Mouse (Mus musculus): ENCODE results near the gene Scgb3a1. TPM values are rescaled to one million over a fixed set of nuclear protein-coding genes. Genes with fewer than 3 reads are reported as not detected.

Scgb3a1 gene
- polyA plus RNA-seq, 1 experiment from 2014 or later = not detected

GRCm38 (mm10) chr11:49645677-49646076 lies 17.7 kb upstream of the Scgb3a1 start:
- 44% methylated on average over 8 of the region's 8 CpGs for WGBS (ENCODE audit: insufficient replicate concordance)
- Histone ChIP-seq H3K4me1 (peaks cover 11% of the 10 kb centered on the region), H3K4me3 (no peak overlapping the region), H3K4me2 (no peak overlapping the region), H3K27me3 (replicated peaks) (peaks cover 5% of the 10 kb centered on the region; the same call in 1 of the 2 replicates), H3K9me3 (replicated peaks) (no peaks in the 10 kb centered on the region), H3K9ac (no peak overlapping the region), H3K36me3 (no peaks in the 10 kb centered on the region), H3K27ac (no peak overlapping the region)
- ATAC-seq = no peak

DNA sequence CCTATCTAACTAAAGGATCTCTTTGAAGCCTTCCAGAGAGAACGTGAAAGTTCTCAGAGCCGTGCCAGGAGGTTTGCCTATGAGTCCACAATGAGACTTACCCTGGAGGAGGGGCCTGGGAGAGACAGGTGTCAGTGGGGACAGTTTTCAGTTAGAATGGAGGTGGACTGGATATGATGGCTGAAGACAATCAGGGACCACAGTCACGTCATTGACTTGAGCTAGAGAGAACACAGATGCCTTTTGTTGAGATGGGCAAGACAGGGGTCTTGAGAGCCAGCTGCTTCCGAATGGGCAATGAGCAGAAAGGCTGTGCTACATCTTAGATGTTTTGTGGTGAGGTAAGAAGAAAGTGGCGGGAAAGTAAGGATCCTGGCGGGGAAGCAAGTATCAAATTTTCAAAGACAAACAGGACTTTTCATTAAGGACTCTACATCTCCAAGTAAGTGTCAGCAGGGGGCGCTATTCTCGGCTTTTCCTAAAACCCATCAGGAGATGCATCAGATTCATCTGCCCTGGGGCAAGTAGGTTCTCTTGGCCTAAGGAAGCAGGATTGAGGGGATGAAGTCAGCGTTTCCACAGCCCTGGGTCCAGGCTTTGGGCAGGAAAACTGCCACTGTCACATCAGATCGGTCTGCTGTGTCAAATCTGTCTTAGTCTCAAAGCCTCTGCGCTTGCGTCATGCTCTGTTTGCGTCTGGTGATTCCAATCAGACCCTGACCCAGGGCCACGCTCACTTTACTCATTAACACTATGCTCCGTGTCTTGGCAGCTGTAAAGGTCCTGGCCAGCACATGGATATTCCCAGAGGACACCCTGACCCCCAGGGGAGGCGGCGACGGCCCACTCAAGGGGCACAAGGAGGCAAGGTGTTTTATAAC lies 13.1 kb upstream of the Scgb3a1 start:
- 0 out of 2 replicates have a peak, but pooled peaks have one; percentile 1 for ATAC-seq
- peak overlapping the region; percentile 58 for H3K4me2 ChIP-seq
- peak overlapping the region; percentile 45; the same call in 1 of the 2 replicates for H3K9ac ChIP-seq
- H3K36me3 ChIP-seq = no peaks in the 10 kb centered on the region
- H3K9me3 ChIP-seq (replicated peaks) = no peaks in the 10 kb centered on the region
- H3K27ac ChIP-seq = peak overlapping the region; percentile 90
- no peak overlapping the region for H3K4me3 ChIP-seq
- WGBS (ENCODE audit: insufficient replicate concordance) = 55% methylated on average over 18 of the region's 18 CpGs
- no peaks in the 10 kb centered on the region for H3K27me3 ChIP-seq (replicated peaks)
- peaks cover 40% of the 10 kb centered on the region for H3K4me1 ChIP-seq

GRCm38 (mm10) chr11:49650994-49651761 lies 12.2 kb upstream of the Scgb3a1 start:
- Histone ChIP-seq H3K4me2 (peak overlapping the region; percentile 58), H3K4me3 (peak overlapping the region; percentile 10; the same call in 1 of the 2 replicates), H3K9me3 (replicated peaks) (no peaks in the 10 kb centered on the region), H3K36me3 (no peaks in the 10 kb centered on the region), H3K9ac (peak overlapping the region; percentile 45), H3K27ac (peak overlapping the region; percentile 90), H3K27me3 (replicated peaks) (no peaks in the 10 kb centered on the region), H3K4me1 (peaks cover 40% of the 10 kb centered on the region)
- WGBS (ENCODE audit: insufficient replicate concordance) = 44% methylated on average over 16 of the region's 16 CpGs
- ATAC-seq = peak; percentile 89

- Histone ChIP-seq H3K9ac (peak overlapping the region; percentile 29), H3K27ac (peak overlapping the region; percentile 90), H3K9me3 (replicated peaks) (no peaks in the 10 kb centered on the region), H3K36me3 (no peaks in the 10 kb centered on the region), H3K4me2 (peak overlapping the region; percentile 58), H3K4me1 (peaks cover 40% of the 10 kb centered on the region), H3K27me3 (replicated peaks) (no peaks in the 10 kb centered on the region), H3K4me3 (peak overlapping the region; percentile 2; the same call in 1 of the 2 replicates)
- WGBS (ENCODE audit: insufficient replicate concordance) = 50% methylated on average over 10 of the region's 10 CpGs
- peak; percentile 54 for ATAC-seq
Observed at GRCm38 (mm10) chr11:49651762-49652322, 11.6 kb upstream of the Scgb3a1 start.

GRCm38 (mm10) chr11:49652401-49653078 lies 10.9 kb upstream of the Scgb3a1 start:
- ATAC-seq = peak; percentile 39; the same call in 1 of the 2 replicates
- H3K27ac ChIP-seq = peak overlapping the region; percentile 90
- peak overlapping the region; percentile 8; the same call in 1 of the 2 replicates for H3K4me3 ChIP-seq
- WGBS (ENCODE audit: insufficient replicate concordance) = 20% methylated on average over 19 of the region's 19 CpGs
- H3K9me3 ChIP-seq (replicated peaks) = no peaks in the 10 kb centered on the region
- peak overlapping the region; percentile 58 for H3K4me2 ChIP-seq
- peaks cover 40% of the 10 kb centered on the region for H3K4me1 ChIP-seq
- no peaks in the 10 kb centered on the region for H3K36me3 ChIP-seq
- no peaks in the 10 kb centered on the region for H3K27me3 ChIP-seq (replicated peaks)
- peak overlapping the region; percentile 24; the same call in 1 of the 2 replicates for H3K9ac ChIP-seq

DNA sequence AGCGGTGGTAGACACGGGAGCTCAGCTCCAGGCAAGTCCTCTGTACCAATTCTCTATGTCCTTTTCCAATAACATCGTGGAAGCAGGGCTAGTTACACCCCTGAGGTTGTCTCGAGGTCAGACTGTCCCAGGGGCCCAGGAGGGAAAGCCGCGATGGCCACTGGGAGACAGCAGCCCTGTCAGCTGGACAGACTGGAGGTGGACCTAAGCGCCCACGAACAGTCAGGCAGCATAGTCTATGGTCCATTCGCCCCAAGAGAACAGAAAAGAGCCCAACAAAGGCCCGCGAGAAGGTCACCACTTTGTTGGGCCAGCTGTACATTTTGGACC lies 10.4 kb upstream of the Scgb3a1 start:
- H3K4me3 ChIP-seq = peak overlapping the region; percentile 8; the same call in 1 of the 2 replicates
- 37% methylated on average over 11 of the region's 11 CpGs for WGBS (ENCODE audit: insufficient replicate concordance)
- H3K4me1 ChIP-seq = peaks cover 43% of the 10 kb centered on the region
- H3K4me2 ChIP-seq = peak overlapping the region; percentile 58
- H3K27me3 ChIP-seq (replicated peaks) = no peaks in the 10 kb centered on the region
- ATAC-seq = 0 out of 2 replicates have a peak, but pooled peaks have one; percentile 11
- 0 out of 2 replicates have a peak overlapping the region, but pooled peaks have one; percentile 38 for H3K27ac ChIP-seq
- peak overlapping the region; percentile 24; the same call in 1 of the 2 replicates for H3K9ac ChIP-seq
- no peaks in the 10 kb centered on the region for H3K9me3 ChIP-seq (replicated peaks)
- H3K36me3 ChIP-seq = no peaks in the 10 kb centered on the region

DNA sequence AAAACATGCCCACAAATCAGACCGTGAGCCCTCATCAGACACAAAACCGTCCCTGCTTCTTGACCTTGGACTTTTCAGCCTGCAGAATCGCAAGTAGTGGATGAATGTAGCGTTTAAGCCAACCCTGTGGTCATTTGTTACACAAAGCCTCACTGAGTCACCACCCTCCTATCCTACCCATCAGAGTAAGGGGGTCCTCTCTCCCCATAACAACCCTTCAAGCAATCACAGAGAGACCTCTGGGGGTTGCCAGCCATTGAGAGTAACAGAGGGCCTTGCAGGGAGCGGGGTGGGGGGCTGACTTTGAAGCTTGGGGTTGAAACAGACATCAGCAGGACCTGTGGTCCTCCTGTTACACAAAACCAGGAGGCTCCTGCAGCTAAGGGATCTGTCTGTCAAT lies 8.8 kb upstream of the Scgb3a1 start:
- no peak overlapping the region for H3K27ac ChIP-seq
- no peaks in the 10 kb centered on the region for H3K9me3 ChIP-seq (replicated peaks)
- H3K27me3 ChIP-seq (replicated peaks) = no peaks in the 10 kb centered on the region
- H3K4me2 ChIP-seq = no peak overlapping the region
- H3K4me1 ChIP-seq = peaks cover 56% of the 10 kb centered on the region
- WGBS (ENCODE audit: insufficient replicate concordance) = 77% methylated on average over 5 of the region's 5 CpGs
- H3K36me3 ChIP-seq = no peaks in the 10 kb centered on the region
- H3K9ac ChIP-seq = no peak overlapping the region
- no peak overlapping the region for H3K4me3 ChIP-seq
- no peak for ATAC-seq

GRCm38 (mm10) chr11:49655501-49655900 lies 7.9 kb upstream of the Scgb3a1 start:
- Histone ChIP-seq H3K9me3 (replicated peaks) (no peaks in the 10 kb centered on the region), H3K4me3 (no peak overlapping the region), H3K27me3 (replicated peaks) (no peaks in the 10 kb centered on the region), H3K36me3 (no peaks in the 10 kb centered on the region), H3K4me1 (peaks cover 48% of the 10 kb centered on the region), H3K9ac (no peak overlapping the region), H3K27ac (no peak overlapping the region), H3K4me2 (no peak overlapping the region)
- ATAC-seq = no peak

- ATAC-seq = no peak
- Histone ChIP-seq H3K27ac (no peak overlapping the region), H3K4me1 (peaks cover 23% of the 10 kb centered on the region), H3K27me3 (replicated peaks) (peaks cover 5% of the 10 kb centered on the region; the same call in 1 of the 2 replicates), H3K36me3 (no peaks in the 10 kb centered on the region), H3K9ac (no peak overlapping the region), H3K4me2 (no peak overlapping the region), H3K9me3 (replicated peaks) (no peaks in the 10 kb centered on the region), H3K4me3 (no peak overlapping the region)
- WGBS (ENCODE audit: insufficient replicate concordance) = 58% methylated on average over 4 of the region's 4 CpGs
Observed at GRCm38 (mm10) chr11:49658065-49658464, 5.3 kb upstream of the Scgb3a1 start.

DNA sequence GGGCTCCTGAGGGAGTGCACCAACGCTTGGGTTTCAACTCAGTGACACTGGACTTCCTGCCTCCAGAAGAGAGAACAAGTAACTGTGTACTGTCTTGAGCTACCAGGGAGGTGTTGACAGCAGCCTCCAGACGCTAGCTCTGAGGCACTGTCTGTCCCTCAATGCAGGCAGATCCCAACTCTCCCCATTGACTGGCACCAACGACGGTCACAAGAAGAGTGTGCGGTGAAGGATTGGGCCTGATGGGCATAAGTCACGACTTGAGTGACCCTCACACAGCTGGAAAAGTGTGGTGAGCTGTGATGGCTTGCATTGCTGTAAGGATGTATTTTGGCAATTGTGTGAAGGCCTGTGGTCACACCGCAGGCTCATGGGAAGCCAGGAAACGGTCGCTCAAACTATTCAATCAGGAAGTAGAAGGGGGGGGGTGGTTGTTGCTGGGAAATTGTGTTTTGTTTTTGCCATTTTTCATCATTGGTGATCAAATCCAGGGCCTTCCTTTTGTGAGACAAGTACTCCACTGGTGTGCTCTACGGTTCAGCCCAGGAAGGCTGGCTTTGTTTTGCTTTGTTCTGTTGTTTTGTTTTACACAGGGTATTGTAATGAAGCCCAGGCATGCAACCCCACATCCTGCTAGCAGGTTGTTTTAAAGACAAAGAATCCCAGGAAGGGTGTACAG lies 4.5 kb upstream of the Scgb3a1 start:
- no peak for ATAC-seq
- Histone ChIP-seq H3K27me3 (replicated peaks) (peaks cover 5% of the 10 kb centered on the region; the same call in 1 of the 2 replicates), H3K36me3 (no peaks in the 10 kb centered on the region), H3K4me3 (no peak overlapping the region), H3K4me2 (no peak overlapping the region), H3K4me1 (peaks cover 23% of the 10 kb centered on the region), H3K9ac (no peak overlapping the region), H3K9me3 (replicated peaks) (no peaks in the 10 kb centered on the region), H3K27ac (peak overlapping the region; percentile 50; the same call in 1 of the 2 replicates)
- 29% methylated on average over 10 of the region's 10 CpGs for WGBS (ENCODE audit: insufficient replicate concordance)

DNA sequence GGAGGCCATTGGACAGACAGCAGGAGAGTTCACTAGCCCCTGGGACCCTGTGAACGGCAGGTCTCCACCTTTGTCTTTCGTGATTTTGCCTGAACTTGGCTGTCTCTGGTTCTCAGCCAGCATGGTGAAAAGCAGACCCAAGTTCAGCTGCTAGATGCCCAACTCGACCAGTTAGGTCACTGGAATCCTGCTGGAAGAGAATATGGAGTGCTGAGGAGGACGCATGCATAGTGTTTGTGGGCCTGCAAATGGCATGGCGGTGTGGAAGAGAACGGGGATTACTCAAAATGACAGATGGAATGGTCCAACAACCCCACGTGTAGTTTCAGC lies 4.0 kb upstream of the Scgb3a1 start:
- Histone ChIP-seq H3K9ac (no peak overlapping the region), H3K4me3 (no peak overlapping the region), H3K36me3 (no peaks in the 10 kb centered on the region), H3K27ac (no peak overlapping the region), H3K4me1 (peaks cover 23% of the 10 kb centered on the region), H3K27me3 (replicated peaks) (peaks cover 5% of the 10 kb centered on the region; the same call in 1 of the 2 replicates), H3K4me2 (no peak overlapping the region), H3K9me3 (replicated peaks) (no peaks in the 10 kb centered on the region)
- 62% methylated on average over 7 of the region's 7 CpGs for WGBS (ENCODE audit: insufficient replicate concordance)
- no peak for ATAC-seq
